Mouse (Mus musculus) 416B (cell line): ENCODE results near the gene Ap1m2.
A peak's percentile ranks its signal among the peaks of the same experiment; 100 is the strongest.
"Not testable (repeated sequence)": the region's sequence is repeated elsewhere in the genome, so short reads cannot be mapped to it uniquely, and the experiment has no call there.

Experiments
- DNase-seq: peaks from one replicate; pipeline ENCODE4 v3.0.0; 2011; ENCODE audit warnings: low read depth

The Ap1m2 gene

DNA sequence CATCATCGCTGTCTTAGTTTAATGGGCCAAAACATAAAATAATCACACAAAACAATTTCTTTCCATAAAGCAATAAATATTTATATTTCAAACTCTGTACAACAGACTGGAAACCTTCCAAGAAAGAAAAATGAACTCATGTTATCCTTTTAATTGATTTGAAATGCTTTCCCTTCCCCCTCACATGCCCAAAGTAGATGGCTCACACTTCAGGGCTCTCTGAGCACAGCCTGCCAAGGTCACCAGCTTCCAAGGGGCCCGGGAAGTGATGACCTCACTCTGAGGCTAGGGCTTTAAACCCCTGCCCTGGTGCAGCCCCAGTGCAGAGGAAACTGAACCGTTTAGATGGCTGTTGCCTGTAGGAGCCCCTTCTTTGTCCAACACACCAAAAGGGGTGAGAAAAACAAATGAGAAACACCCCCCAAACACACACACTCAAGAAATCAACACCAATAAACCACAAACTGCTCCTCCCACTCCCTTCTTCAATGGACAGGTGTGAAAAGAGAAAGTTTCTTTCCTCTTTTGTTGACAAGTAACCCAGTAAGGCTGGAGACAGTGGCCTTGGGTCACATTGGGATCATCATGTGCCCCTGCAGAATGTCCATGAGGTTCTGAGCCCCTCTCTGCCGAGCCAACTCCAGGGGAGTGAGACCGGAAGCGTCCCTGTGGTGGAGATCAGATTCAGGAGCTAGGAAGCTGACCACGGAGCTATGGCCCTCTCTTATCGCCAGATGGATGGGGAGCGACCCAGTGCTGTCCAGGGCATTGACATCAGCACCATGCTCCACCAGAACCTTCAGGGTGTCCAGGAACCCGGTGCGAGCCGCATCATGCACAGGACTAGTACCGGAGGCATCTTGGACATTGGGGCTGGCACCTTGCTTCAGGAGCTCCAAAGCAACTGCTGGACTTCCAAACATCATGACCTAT, 23.5 kb downstream of the Ap1m2 start:
- peak; percentile 75 for DNase-seq

DNA sequence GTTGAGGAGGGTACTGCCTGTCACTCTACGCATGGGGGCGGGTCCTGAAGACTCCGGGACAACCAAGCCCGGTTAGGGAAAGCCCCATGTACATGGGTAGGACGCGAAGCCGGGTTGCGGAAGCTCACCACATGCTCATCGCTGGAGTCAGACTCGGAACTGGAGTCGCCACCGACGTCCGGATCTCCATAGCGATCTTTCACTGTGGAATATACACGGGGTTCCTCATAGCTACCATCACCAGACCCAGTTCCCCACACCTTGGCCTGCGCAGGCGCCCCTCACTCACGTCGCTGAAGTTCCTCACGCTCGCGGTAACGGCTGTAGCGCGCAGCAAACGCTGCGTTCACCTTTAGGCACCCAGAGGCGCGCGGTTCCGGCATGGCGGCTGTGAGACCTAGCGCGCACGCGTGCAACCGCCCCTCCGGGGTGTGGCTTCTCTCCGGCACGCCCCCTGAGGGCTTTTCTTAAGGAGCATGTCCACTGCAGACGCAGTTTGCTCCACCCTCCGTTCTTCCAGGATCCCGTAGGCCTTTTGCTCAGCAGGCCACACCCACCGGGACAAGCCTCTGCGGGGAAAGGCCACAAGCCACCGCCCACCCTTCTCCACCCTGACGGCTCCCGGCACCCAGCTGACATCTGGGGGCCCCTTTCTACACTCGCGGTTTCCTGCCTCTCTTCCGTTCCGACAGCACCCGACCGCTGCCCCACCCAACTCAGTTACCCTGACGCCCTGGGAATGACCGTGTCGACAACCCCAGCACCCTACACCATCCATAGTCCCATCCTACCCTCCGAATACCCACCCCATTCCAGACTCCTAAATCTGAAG, 24.4 kb downstream of the Ap1m2 start, which contains the start of gene Kri1:
TSS of gene Kri1 (minus strand) at position 399 of the 832 bp plus-strand sequence.
- peak; percentile 100 for DNase-seq

DNA sequence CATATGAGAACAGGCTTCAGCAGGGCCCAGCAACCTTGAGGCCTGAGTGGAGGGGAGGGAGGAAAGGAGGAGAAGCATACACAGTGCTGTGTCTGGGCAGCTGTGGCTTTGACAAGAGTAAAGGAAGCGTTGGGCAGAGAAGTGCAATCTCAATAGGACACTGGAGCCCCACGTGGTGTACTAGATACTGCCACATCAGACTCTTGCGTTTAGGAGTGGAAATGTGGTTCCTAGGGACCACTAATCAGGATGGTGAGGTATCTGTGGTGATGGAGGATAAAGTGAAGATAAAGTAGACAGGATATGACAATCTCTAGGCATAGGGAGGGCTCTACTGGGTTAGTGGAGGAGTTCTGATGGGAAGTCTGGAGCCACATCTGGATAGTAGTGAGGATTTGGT, 25.4 kb downstream of the Ap1m2 start:
- DNase-seq: peak; percentile 92

DNA sequence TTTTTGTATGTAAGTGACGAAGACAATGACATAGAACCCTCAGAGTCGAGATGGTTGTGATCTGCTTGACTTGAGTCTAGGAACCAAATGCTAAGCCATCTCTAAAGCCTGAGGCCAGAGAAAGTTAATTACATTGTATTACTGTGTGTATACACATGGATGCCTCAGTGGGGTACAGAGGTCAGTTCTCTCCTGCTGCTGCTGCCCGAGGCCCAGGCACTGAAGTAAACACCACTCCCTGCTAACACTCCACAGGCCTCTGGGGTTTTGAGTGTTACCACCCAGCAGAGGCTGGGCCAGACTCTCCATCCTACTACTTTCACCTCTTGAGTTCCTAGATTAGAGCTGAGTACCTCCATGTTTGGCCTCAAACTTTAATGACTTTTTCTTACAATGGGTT, 28.1 kb downstream of the Ap1m2 start:
- no peak for DNase-seq

DNA sequence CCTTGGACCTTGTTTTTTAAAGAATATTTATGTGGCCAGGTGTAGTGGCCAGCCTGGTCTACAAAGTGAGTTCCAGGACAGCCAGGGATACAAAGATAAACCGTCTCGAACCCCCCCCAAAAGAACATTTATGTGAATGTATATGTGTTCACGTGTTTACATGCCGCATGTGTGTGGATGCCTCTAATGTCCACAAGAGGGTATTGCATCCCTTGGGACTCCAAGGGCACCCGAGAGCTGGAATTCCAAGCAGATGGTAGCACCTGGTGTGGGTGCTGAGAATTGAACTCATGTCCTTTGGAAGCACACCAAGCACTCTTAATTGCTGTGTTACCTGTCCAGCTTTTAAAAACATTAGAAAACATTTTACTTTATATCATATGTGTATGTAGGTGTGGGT, 28.5 kb downstream of the Ap1m2 start:
- DNase-seq: no peak

DNA sequence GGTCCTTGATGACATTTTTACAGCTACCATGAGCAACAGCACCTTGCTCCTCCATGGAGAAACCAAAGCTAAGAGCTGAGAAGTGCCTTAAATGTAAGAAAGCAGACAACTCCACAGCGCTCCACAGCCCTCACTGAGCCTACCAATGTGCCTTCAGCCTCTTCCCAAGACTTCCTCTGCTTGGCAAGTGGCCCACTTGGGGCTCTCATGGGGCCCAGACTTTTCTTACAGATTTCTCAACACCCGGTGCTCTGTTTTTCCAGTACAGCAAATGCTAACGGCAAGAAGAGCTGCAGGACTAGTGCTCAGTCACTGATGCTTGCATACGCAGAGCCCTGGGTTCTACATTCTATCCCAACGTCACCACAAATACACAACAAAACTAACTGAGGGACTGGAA, 34.4 kb downstream of the Ap1m2 start:
- DNase-seq: no peak

DNA sequence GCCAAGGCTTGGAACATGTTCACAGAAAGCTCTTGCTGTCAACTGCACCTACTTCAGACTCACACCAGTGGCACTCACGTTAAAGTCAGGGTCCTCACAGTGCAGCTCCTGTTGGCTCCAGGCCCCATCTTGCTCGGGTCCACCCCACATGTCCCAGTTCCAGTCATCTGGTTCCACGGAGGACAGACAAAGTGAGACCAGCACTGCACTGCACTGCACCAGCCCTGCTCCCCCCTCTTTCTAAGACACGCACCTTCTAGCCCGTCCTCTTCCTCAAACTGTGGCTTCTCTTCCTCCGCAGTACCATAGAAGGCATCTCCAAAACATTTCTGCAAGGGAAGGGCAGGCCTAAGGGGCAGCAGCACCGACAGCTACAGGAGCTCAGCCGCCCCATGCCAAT, 35.8 kb downstream of the Ap1m2 start:
- no peak for DNase-seq

DNA sequence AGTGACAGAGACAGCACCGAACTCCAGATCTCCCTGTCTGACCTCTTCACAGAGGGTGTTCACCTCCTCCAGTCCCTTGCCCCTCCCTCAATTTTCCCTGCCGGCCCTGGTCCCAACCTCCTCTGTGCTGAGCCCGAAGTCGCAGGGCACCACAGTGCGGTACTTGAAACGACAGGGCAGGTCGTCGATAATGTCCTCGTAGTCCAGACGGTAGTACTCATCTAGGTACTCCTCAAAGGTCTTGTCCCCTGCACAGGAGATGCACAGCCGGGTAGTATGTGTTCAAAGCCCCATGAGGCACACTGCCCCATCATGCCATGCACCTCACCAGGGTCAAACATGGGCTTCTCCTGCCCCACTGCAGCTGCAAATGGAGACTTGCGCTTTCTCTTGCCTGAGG, 36.4 kb downstream of the Ap1m2 start:
- no peak for DNase-seq

DNA sequence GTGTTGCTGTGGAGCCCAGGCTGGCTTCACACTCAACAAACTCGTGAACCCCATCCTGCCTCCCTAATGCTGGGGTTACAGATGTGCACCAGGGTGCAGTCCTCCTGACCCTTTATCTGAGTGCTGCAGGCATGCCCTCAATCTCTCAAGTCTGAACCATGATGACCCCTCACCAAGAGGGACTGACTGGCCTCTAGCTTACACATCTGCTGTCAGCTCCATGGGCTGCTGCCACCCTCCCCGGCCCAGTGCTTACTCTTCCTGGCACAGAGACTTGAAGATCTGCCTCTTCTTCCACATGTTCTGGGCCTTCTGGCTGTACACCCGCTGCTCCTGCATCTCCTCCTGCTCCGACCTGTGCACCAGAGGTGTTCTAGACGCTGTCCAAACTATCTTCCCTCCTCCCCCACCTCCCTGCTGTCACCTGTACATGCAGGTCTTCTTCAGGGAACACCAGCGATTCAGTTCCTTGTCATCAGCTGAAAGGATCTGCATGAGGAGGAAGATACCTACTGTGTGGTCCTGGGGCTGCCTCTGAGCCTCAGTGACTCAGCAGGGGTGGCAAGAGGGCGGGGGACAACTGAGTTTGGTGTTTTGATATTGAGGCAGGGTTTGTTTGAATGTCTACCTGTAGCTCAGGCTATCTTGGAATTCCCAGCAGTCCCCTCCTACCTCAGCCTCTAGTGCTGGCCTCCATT, 37.0 kb downstream of the Ap1m2 start:
- no peak for DNase-seq

DNA sequence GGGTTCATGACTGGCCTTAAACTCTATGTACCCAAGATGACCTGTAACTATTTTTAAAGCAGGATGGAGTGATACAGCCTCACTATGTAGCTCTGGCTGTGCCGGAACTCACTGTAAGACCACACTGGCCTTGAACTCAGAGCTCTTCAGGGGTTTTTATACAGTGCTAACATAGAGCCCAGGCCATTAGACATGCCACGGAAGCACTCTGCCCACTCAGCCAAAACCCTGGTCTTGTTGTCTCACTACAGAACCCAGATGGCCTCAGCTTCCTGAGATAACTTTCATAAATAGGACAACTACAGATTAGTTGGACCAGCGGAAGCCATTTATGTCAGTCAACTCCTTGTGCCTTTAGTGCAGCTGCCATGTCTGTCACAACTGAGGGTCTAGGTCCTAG, 37.8 kb downstream of the Ap1m2 start:
- DNase-seq: no peak

DNA sequence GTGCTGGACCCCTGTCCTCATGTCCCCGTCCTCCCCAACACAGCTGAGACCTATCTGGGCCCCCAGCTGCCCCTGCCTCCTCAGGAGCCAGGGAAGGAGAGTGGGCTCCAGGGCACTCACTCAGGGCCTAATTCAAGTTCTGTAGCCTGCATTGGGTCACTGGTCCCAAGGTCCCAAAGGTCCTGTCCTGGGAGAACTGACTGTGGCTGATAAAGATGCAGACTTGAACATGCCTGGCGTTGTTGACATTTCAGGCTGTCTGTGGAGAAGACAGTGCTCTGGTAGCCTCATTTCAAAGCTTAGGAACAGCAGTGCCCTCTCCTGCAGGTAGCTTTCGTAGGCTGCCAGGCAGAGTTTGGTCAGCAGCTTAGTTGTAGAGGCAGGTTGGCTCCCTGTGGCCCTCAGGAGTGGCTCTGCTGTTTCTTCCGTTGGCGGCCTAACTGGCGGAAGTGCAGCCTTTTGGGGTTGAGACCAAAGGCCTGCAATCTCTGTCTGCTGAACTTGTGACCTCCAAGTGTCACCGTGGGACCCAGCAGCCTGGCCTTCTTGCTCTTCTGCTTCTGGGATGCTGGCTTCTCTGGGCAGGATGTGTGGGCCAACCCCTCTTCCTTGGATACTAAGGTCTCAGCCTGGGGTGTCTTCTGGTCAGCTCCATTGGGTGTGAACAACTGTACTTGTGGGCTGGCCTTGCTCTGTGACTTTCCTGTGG, 38.5 kb downstream of the Ap1m2 start:
- DNase-seq: no peak

DNA sequence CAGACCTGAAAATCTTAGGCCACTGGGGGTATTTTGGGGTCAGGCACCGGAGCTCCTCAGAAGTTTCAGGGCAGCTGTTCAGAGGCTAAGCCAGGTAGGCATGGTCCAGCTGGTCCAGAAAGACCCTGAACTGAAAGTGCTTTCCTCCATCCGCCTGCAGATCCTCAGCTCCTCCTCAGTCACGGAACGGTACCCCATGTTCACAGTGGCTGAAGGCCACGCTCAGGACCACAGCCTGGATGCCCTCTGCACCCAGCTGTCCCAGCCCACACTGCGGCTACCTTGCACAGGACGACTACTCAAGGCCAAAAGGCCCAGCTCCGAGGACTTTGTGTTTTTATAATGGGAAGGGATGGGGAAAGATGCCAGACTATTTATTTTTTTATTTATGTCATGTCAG, 39.0 kb downstream of the Ap1m2 start:
- no peak for DNase-seq

DNA sequence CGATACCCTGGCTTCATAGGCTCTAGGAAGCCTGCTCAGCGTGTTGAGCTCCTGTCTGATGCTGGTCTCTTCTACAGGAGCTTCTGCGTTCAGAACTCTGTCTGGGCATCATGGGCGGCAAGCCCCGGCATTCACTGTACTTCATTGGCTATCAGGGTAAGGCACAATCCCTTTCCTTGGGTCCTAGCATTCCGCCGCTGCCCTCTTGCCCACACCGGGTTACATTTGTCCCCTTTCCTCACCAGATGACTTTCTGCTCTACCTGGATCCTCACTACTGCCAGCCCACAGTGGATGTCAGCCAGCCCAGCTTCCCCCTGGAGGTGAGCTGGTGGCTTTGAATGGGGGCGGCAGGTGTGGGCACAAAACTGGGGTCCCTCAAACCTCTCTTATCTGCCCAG, 39.7 kb downstream of the Ap1m2 start:
- no peak for DNase-seq

DNA sequence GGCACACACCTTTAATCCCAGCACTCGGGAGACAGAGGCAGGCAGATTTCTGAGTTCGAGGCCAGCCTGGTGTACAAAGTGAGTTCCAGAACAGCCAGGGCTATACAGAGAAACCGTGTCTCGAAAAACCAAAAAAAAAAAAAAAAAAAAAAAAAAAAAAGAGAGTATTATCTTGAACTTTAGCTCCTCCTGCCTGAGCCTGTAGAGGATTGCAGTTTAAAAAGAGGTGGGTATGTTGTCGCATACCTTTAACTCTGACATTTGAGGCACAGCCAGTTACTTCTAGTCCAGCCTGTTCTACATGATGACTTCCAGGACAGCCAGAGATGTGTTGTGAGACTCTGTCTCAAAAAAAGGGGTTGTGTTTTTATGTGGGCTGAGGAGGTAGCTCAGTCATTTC, 42.5 kb downstream of the Ap1m2 start:
- not testable (repeated sequence) for DNase-seq

DNA sequence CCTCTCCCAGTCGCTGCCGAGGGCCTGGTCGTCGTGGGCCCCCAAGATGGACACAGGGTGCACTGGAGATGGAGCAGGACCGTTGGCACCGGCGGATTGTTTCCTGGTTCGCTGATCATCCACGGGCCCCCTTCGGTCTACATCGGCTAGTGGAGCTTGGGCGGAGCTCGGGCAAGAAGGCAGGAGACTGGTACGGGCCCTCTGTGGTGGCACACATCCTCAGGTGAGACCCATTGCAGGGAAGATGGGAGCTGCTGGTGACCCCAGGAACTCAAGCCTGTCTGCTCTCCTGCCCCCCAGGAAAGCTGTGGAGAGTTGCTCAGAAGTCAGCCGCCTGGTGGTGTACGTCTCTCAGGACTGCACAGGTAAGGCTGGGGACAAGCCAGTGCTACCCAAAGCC, 43.8 kb downstream of the Ap1m2 start:
- no peak for DNase-seq

DNA sequence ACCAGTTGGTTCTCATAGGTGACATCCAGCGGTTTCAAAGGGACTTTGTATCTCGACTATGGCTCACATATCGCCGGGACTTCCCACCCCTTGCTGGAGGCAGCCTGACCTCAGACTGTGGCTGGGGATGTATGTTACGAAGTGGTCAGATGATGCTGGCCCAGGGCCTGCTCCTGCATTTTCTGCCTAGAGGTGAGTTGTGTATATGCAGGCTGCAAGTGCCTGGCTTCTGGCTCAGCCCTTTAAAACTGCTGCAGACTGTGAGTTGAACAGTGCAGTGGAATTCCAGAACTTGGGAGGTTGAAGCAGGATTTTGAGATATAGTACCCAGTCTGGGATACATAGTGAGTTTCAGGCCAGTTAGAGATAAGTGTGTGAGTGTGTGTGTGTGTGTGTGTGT, 45.2 kb downstream of the Ap1m2 start:
- no peak for DNase-seq

DNA sequence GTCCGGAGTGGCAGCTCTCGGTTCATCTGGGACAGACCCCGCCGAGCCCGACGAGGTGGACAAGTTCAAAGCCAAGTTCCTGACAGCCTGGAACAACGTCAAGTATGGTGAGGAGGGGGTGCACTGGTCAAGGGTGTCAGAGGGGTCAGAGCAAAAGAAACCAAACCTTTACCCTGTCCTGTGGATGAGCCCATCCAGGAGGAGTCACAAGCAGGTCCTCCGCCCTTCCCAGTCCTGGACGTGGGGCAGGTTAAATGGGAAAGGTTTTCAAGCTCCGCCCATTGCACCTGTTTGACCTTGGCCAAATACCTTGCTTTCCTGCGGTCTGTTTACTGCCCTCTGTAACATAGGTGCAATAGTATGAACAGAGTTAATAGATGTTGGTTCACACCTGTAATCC, 46.5 kb downstream of the Ap1m2 start:
- DNase-seq: no peak

DNA sequence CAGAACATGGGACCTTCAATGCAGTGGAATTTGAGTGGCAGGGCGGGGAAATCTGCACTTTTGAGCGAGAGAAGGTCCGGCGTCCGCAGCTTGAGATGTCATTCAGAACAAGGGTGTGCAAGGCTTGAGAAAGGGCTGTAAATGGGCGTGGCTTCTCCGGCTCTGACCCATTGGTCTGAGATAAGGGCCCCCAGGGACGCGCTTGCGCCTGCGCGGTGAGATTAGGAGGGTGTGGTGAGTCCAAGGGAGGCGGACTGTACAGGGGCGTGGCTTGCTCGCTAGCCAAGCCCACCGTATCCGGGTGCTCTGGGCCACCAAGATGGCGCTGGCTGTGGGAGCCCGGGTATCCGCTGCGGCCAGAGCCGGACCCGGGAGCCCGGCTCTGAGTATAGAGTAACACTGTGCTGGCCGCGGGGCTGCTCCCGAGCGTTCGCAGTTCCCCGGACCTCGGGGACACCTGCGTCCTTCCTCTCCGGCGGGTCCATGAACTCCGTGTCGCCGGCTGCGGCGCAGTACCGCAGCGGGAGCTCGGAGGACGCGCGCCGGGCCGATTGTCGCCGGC, 47.1 kb downstream of the Ap1m2 start, which contains the start of gene Atg4d:
TSS of gene Atg4d (plus strand) at position 294 of the 562 bp plus-strand sequence.
- DNase-seq: peak; percentile 99

DNA sequence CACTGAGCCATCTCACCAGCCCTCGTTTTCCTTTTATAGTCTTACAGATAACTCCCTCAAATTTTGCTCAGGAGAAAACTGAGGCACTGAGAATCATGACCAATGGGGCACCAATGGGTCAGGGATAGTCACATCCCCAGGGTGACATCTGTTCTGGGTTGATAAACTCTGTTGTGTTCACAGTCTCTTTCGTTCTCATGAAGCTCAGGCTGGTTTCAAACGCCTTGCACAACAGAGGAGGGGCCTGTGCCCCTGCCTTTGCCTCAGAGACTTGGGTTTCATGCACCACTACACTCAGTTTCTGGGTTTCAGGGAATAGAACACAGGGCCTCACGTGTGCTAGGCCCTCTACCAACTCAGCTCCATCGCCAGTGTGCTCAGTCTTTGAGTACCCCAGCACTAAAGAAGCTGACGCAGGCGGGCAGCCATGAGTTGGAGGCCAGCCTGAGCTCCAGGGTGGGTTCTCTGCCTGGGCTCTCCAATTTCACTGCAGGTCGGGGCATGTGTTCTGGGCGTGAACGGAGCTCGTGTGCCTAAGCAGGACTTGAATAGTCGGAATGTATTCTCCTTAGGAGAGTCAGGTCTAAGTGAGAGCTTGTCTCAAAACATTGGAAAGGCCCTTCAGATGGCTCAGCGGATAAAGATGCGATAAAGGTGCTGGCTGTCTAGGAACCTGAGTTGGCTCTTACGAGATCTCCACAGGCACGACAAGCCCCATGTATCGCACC, 47.7 kb downstream of the Ap1m2 start:
- no peak for DNase-seq

DNA sequence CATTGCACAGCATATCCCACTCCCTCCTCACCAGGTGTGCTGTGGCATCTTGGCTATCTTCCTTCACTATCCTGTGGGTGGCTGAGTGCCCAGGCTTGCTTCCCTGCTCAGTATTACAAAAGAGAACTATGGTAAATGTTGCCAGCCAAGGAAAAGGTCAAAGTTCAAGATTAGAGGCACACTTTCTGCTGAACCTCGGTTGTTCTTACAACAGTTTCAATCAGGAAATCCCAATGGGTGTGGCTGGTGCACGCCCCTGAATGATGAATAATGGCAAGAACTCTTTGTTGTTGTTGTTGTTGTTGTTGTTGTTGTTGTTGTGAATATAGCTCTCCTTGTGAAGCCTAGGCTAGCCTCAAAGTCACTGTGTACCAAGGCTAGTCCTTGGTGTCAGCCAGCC, 50.3 kb downstream of the Ap1m2 start:
- peak; percentile 25 for DNase-seq
